Mouse (Mus musculus) MEL (cell line): ENCODE measurements around the gene Kansl2. TPM values are rescaled to one million over a fixed set of nuclear protein-coding genes. Genes with fewer than 3 reads are reported as not detected.

Experiments used
- DNase-seq: peaks from one replicate; pipeline ENCODE4 v3.0.0; 2011; ENCODE audit warnings: low read depth, low spot score
- H3K27ac ChIP-seq: 2 replicates; pipeline ENCODE4 v1.5.1; 2012; ENCODE audit warnings: low read depth, mild to moderate bottlenecking, control low read depth, low read length, moderate library complexity; ENCODE audit not compliant: control insufficient read depth
- H3K27me3 ChIP-seq, 2 experiments: fragments of 150-350 bp in 1 of 2; sonication (generic) in 1 of 2; 2 replicates each; pipeline ENCODE4 v1.6.1; 2012; ENCODE audit warnings: low read length in 2 of 2, mild to moderate bottlenecking in 2 of 2, improper control_type of control experiment in 1 of 2, moderate library complexity in 1 of 2; ENCODE audit not compliant: insufficient read depth in 2 of 2, control insufficient read depth in 1 of 2
- H3K36me3 ChIP-seq, 2 experiments: 2 replicates each; pipeline ENCODE4 v1.6.1; 2012 to 2014; ENCODE audit warnings: low read length in 2 of 2, improper control_type of control experiment in 1 of 2, inconsistent platforms in 1 of 2, mild to moderate bottlenecking in 1 of 2; ENCODE audit not compliant: insufficient read depth in 2 of 2, control insufficient read depth in 1 of 2
- H3K4me1 ChIP-seq, 2 experiments: fragments of 150-350 bp in 1 of 2; sonication (generic) in 1 of 2; 2 replicates each; pipeline ENCODE4 v1.6.1; 2012; ENCODE audit warnings: low read length in 2 of 2, improper control_type of control experiment in 1 of 2, mild to moderate bottlenecking in 1 of 2; ENCODE audit not compliant: insufficient read depth in 2 of 2, control insufficient read depth in 1 of 2
- H3K4me3 ChIP-seq, 2 experiments: fragments of 150-350 bp in 1 of 2; sonication (generic) in 1 of 2; 2 replicates each; pipeline ENCODE4 v1.5.1; 2012; ENCODE audit warnings: low read depth in 2 of 2, low read length in 2 of 2, mild to moderate bottlenecking in 2 of 2, moderate library complexity in 2 of 2, control low read depth in 1 of 2, improper control_type of control experiment in 1 of 2; ENCODE audit not compliant: control insufficient read depth in 1 of 2, insufficient read depth in 1 of 2
- H3K79me2 ChIP-seq: 2 replicates; pipeline ENCODE4 v1.6.1; 2012; ENCODE audit warnings: mild to moderate bottlenecking, low read length, moderate library complexity; ENCODE audit not compliant: control insufficient read depth, poor library complexity, insufficient read depth
- H3K9ac ChIP-seq: 2 replicates; pipeline ENCODE4 v1.6.1; 2012; ENCODE audit warnings: low read depth, mild to moderate bottlenecking, control low read depth, low read length, moderate library complexity; ENCODE audit not compliant: control insufficient read depth, poor library complexity, severe bottlenecking
- H3K9me3 ChIP-seq: fragments of 150-350 bp; sonication (generic); replicated peaks from 2 replicates; pipeline ENCODE4 v1.6.1; 2012; ENCODE audit warnings: mild to moderate bottlenecking, low read length, improper control_type of control experiment, moderate library complexity; ENCODE audit not compliant: insufficient read depth
- CHD1 ChIP-seq: IDR thresholded peaks from 2 replicates; pipeline ENCODE4 v1.6.1; 2012; ENCODE audit warnings: low read depth, mild to moderate bottlenecking, inconsistent platforms, low read length, improper control_type of control experiment
- CTCF ChIP-seq, 3 experiments: IDR thresholded peaks in 2 of 3; conservative IDR thresholded peaks in 1 of 3; 2 replicates each; pipeline ENCODE4 v1.5.1; 2011 to 2012; ENCODE audit warnings: low read length in 3 of 3, low read depth in 2 of 3, mild to moderate bottlenecking in 2 of 3, improper control_type of control experiment in 1 of 3, inconsistent platforms in 1 of 3, mixed read lengths in 1 of 3, moderate library complexity in 1 of 3; ENCODE audit not compliant: control insufficient read depth in 1 of 3, insufficient read depth in 1 of 3, poor library complexity in 1 of 3, severe bottlenecking in 1 of 3
- E2F4 ChIP-seq: IDR thresholded peaks from 2 replicates; pipeline ENCODE4 v1.6.1; 2011; ENCODE audit warnings: low read depth, low read length, improper control_type of control experiment, borderline replicate concordance
- ELF1 ChIP-seq: IDR thresholded peaks from 2 replicates; pipeline ENCODE4 v1.6.1; 2014; ENCODE audit warnings: low read depth, mild to moderate bottlenecking, inconsistent platforms, low read length, improper control_type of control experiment, moderate library complexity
- EP300 ChIP-seq, 2 experiments: IDR thresholded peaks; 2 replicates each; pipeline ENCODE4 v1.6.1; 2011; ENCODE audit warnings: improper control_type of control experiment in 2 of 2, low read length in 2 of 2, low read depth in 1 of 2, mild to moderate bottlenecking in 1 of 2
- ETS1 ChIP-seq: IDR thresholded peaks from 2 replicates; pipeline ENCODE4 v1.6.1; 2012; ENCODE audit warnings: low read depth, mild to moderate bottlenecking, inconsistent platforms, low read length, improper control_type of control experiment, moderate library complexity
- GATA1 ChIP-seq: IDR thresholded peaks from 2 replicates; pipeline ENCODE4 v1.6.1; 2011; ENCODE audit warnings: low read depth, low read length, improper control_type of control experiment
- HCFC1 ChIP-seq: IDR thresholded peaks from 2 replicates; pipeline ENCODE4 v1.6.1; 2012; ENCODE audit warnings: low read depth, mild to moderate bottlenecking, inconsistent platforms, low read length, improper control_type of control experiment, moderate library complexity
- KAT2A ChIP-seq: conservative IDR thresholded peaks from 2 replicates; pipeline ENCODE4 v1.6.1; 2012; ENCODE audit warnings: low read depth, low read length, improper control_type of control experiment, inconsistent platforms
- MEF2A ChIP-seq: IDR thresholded peaks from 2 replicates; pipeline ENCODE4 v1.6.1; 2014; ENCODE audit warnings: low read depth, mild to moderate bottlenecking, inconsistent platforms, low read length, improper control_type of control experiment; ENCODE audit not compliant: poor library complexity, insufficient replicate concordance, severe bottlenecking; ENCODE audit errors: extremely low read depth
- MXI1 ChIP-seq: IDR thresholded peaks from 2 replicates; pipeline ENCODE4 v1.6.1; 2011; ENCODE audit warnings: mild to moderate bottlenecking, low read depth, low read length, improper control_type of control experiment
- MYC ChIP-seq: IDR thresholded peaks from 2 replicates; pipeline ENCODE4 v1.6.1; 2011; ENCODE audit warnings: low read depth, mild to moderate bottlenecking, low read length, improper control_type of control experiment, moderate library complexity
- NELFE ChIP-seq: IDR thresholded peaks from 2 replicates; pipeline ENCODE4 v1.6.1; 2011; ENCODE audit warnings: low read depth, low read length, improper control_type of control experiment
- NRF1 ChIP-seq: IDR thresholded peaks from 2 replicates; pipeline ENCODE4 v1.6.1; 2014; ENCODE audit warnings: low read depth, mild to moderate bottlenecking, inconsistent platforms, low read length, improper control_type of control experiment, moderate library complexity; ENCODE audit not compliant: poor library complexity, insufficient read depth, severe bottlenecking
- POLR2A ChIP-seq, 2 experiments: IDR thresholded peaks; 2 replicates each; pipeline ENCODE4 v1.6.1; 2011 to 2012; ENCODE audit warnings: low read length in 2 of 2, mild to moderate bottlenecking in 2 of 2, control low read depth in 1 of 2, improper control_type of control experiment in 1 of 2, low read depth in 1 of 2, moderate library complexity in 1 of 2; ENCODE audit not compliant: control insufficient read depth in 1 of 2, insufficient read depth in 1 of 2, poor library complexity in 1 of 2
- POLR2AphosphoS2 ChIP-seq: IDR thresholded peaks from 2 replicates; pipeline ENCODE4 v1.6.1; 2011; ENCODE audit warnings: low read length, improper control_type of control experiment
- RAD21 ChIP-seq: IDR thresholded peaks from 2 replicates; pipeline ENCODE4 v1.6.1; 2011; ENCODE audit warnings: mild to moderate bottlenecking, low read depth, low read length, improper control_type of control experiment
- RCOR1 ChIP-seq: IDR thresholded peaks from 2 replicates; pipeline ENCODE4 v1.6.1; 2012; ENCODE audit warnings: low read depth, mild to moderate bottlenecking, inconsistent platforms, low read length, improper control_type of control experiment
- SIN3A ChIP-seq: IDR thresholded peaks from 2 replicates; pipeline ENCODE4 v1.6.1; 2012; ENCODE audit warnings: low read length, improper control_type of control experiment, inconsistent platforms
- SMC3 ChIP-seq: IDR thresholded peaks from 2 replicates; pipeline ENCODE4 v1.6.1; 2011; ENCODE audit warnings: low read depth, low read length, improper control_type of control experiment
- TBP ChIP-seq: IDR thresholded peaks from 2 replicates; pipeline ENCODE4 v1.8.0; 2011; ENCODE audit warnings: low read depth, low read length, improper control_type of control experiment
- TCF12 ChIP-seq: IDR thresholded peaks from 2 replicates; pipeline ENCODE4 v1.6.1; 2014; ENCODE audit warnings: low read depth, mild to moderate bottlenecking, inconsistent platforms, low read length, improper control_type of control experiment, moderate library complexity
- USF1 ChIP-seq: IDR thresholded peaks from 2 replicates; pipeline ENCODE4 v1.6.1; 2014; ENCODE audit warnings: low read depth, mild to moderate bottlenecking, inconsistent platforms, low read length, improper control_type of control experiment, moderate library complexity
- USF2 ChIP-seq, 2 experiments: IDR thresholded peaks; 2 replicates each; pipeline ENCODE4 v1.6.1; 2011 to 2012; ENCODE audit warnings: improper control_type of control experiment in 2 of 2, low read length in 2 of 2, borderline replicate concordance in 1 of 2, inconsistent platforms in 1 of 2, low read depth in 1 of 2, mild to moderate bottlenecking in 1 of 2; ENCODE audit not compliant: insufficient read depth in 1 of 2
- ZC3H11A ChIP-seq: IDR thresholded peaks from 2 replicates; pipeline ENCODE4 v1.6.1; 2012; ENCODE audit warnings: low read depth, mild to moderate bottlenecking, inconsistent platforms, low read length, improper control_type of control experiment
- polyA plus RNA-seq, 2 experiments: library from polyadenylated mRNA; stranded (reverse) in 1 of 2; unstranded in 1 of 2; fragments of >175 nt in 1 of 2; fragments of >200 nt in 1 of 2; gene quantifications; 2 replicates each; pipeline versions ENCODE4 v1.2.1 to v1.2.4; 2012; ENCODE audit warnings: low replicate concordance in 2 of 2, low read depth in 1 of 2; ENCODE audit not compliant: insufficient read length in 2 of 2, insufficient read depth in 1 of 2, missing spikeins in 1 of 2
- total RNA-seq: library from RNA; depleted of rRNA; stranded (reverse); fragments of 300-350 nt; gene quantifications from 2 replicates; pipeline ENCODE4 v1.2.3, GENCODE M21; 2012

Gene Kansl2
- total and polyA plus RNA-seq, 3 experiments, result 157 to 170 TPM; not detected in 1

- TF ChIP-seq CTCF (IDR thresholded peaks at IDR 0.05 in 2 of 3, conservative IDR thresholded peaks at IDR 0.05 in 1 of 3; ENCODE audit: control insufficient read depth in 1 of 3, insufficient read depth in 1 of 3, low read depth in 2 of 3, low read length in 3 of 3, poor library complexity in 1 of 3, severe bottlenecking in 1 of 3), result no peak
Observed at GRCm38 (mm10) chr15:98507321-98507720, 26.7 kb downstream of the Kansl2 start (continued).

GRCm38 (mm10) chr15:98506253-98506957 lies 27.7 kb downstream of the Kansl2 start:
- H3K27ac ChIP-seq, result peak overlapping the region; percentile 41
- peak overlapping the region; percentile 49 to 55 for H3K4me3 ChIP-seq
- peaks cover 3% of the 10 kb centered on the region in 2 experiments for H3K27me3 ChIP-seq
- no peaks in the 10 kb centered on the region for H3K9me3 ChIP-seq
- H3K79me2 ChIP-seq, result no peaks in the 10 kb centered on the region; the same call in 1 of the 2 replicates
- TF ChIP-seq GATA1 (peak; percentile 99), USF2 (IDR thresholded peaks at IDR 0.05; ENCODE audit: borderline replicate concordance in 1 of 2, insufficient read depth in 1 of 2, low read depth in 1 of 2, low read length in 2 of 2) (no peak), NELFE (peak; percentile 43), SIN3A (peak; percentile 72; the same call in 1 of the 2 replicates), TBP (peak; percentile 62), HCFC1 (peak; percentile 50; the same call in 1 of the 2 replicates), EP300 (IDR thresholded peaks at IDR 0.05; ENCODE audit: low read depth in 1 of 2, low read length in 2 of 2) (peak; percentile 54 to 93), SMC3 (peak; percentile 30), RCOR1 (peak; percentile 74), CTCF (IDR thresholded peaks at IDR 0.05 in 2 of 3, conservative IDR thresholded peaks at IDR 0.05 in 1 of 3; ENCODE audit: control insufficient read depth in 1 of 3, insufficient read depth in 1 of 3, low read depth in 2 of 3, low read length in 3 of 3, poor library complexity in 1 of 3, severe bottlenecking in 1 of 3) (peak; percentile 43 to 52 (median 44); a peak in 4 of 6 replicates), ELF1 (peak; percentile 81), ZC3H11A (peak; percentile 44; the same call in 1 of the 2 replicates), KAT2A (0 out of 2 replicates have a peak, but pooled peaks have one; percentile 3), POLR2A (IDR thresholded peaks at IDR 0.05; ENCODE audit: control insufficient read depth in 1 of 2, insufficient read depth in 1 of 2, low read depth in 1 of 2, low read length in 2 of 2, poor library complexity in 1 of 2) (peak in 1 of 2 experiments; percentile 39; a peak in 2 of 4 replicates), NRF1 (no peak), CHD1 (no peak), MXI1 (peak; percentile 55; the same call in 1 of the 2 replicates), RAD21 (peak; percentile 38), MYC (peak; percentile 79), POLR2AphosphoS2 (no peak), TCF12 (peak; percentile 28; the same call in 1 of the 2 replicates), ETS1 (peak; percentile 76), USF1 (0 out of 2 replicates have a peak, but pooled peaks have one; percentile 24), E2F4 (no peak), MEF2A (no peak)
- peak overlapping the region; percentile 49 for H3K9ac ChIP-seq
- H3K4me1 ChIP-seq, result peaks cover 9 to 19% of the 10 kb centered on the region in 2 experiments
- peaks cover 0 to 13% of the 10 kb centered on the region in 2 experiments; a peak in 2 of 4 replicates for H3K36me3 ChIP-seq
- peak; percentile 85 for DNase-seq
